Mouse (Mus musculus): ENCODE results near the gene Tex19.1.

DNA sequence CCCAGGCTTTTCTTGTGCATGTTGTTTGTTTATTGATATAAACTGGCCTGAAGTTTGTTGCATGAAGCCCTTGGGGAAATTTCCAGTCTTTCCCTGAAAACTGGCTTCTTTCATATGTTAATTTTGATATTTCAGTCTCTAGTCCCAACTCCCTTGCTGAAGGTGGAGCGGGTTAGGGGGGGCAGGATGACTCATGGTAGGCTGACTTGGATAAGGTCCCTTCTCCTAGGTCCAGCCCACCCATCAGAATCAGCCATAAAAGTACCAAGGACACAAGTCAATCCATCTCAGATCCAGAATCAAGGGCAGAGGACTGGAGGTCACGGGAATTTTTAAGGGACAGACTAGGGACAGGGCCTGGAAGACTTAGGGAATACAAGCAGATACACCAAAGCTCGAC is 34.9 kb upstream of the Tex19.1 start:
- no peak for TF ChIP-seq CTCF (IDR thresholded peaks at IDR 0.05; ENCODE audit: low read depth, low read length)
- no peak for TF ChIP-seq TAL1 (conservative IDR thresholded peaks at IDR 0.05; ENCODE audit: low read depth, low read length)
- no peak for TF ChIP-seq GATA2 (IDR thresholded peaks at IDR 0.05; ENCODE audit: borderline replicate concordance, low read depth, low read length)
- no peak for TF ChIP-seq GATA1 (IDR thresholded peaks at IDR 0.05; ENCODE audit: borderline replicate concordance, low read length)
- no peak for TF ChIP-seq POLR2AphosphoS5 (IDR thresholded peaks at IDR 0.05; ENCODE audit: insufficient replicate concordance, low read depth, low read length)

All from G1E (cell line).